Mouse (Mus musculus) liver, embryonic 14.5 days (tissue): ENCODE measurements around the gene Tac1. TPM values are rescaled to one million over a fixed set of nuclear protein-coding genes. Genes with fewer than 3 reads are reported as not detected.

Experiments used
- ATAC-seq: fragments of 200-750 bp; cut with Nextera tagmentation; 2 replicates; pipeline ENCODE4 v1.8.0; 2017; ENCODE audit warnings: moderate number of reproducible peaks, mild to moderate bottlenecking, moderate library complexity; ENCODE audit not compliant: insufficient read depth
- DNase-seq, 3 experiments: peaks; one replicate each; pipeline ENCODE4 v3.0.0-alpha.2; 2012 to 2013; ENCODE audit warnings: low read depth in 3 of 3, low spot score in 3 of 3
- H3K27ac ChIP-seq: fragments of 300-500 bp; sonication (generic); 2 replicates; pipeline ENCODE4 v1.5.1; 2014; ENCODE audit warnings: moderate library complexity, mild to moderate bottlenecking, control low read depth, inconsistent platforms
- H3K27me3 ChIP-seq: fragments of 300-500 bp; sonication (generic); 2 replicates; pipeline ENCODE4 v1.6.1; 2014; ENCODE audit warnings: mild to moderate bottlenecking, low read length, moderate library complexity; ENCODE audit not compliant: control insufficient read depth, insufficient read depth
- H3K36me3 ChIP-seq: fragments of 300-500 bp; sonication (generic); replicated peaks from 2 replicates; pipeline ENCODE4 v1.6.1; 2014; ENCODE audit warnings: low read depth; ENCODE audit not compliant: control insufficient read depth, insufficient read depth
- H3K4me1 ChIP-seq, 2 experiments: fragments of 200-500 bp in 1 of 2; fragments of 300-500 bp in 1 of 2; sonication (generic) in 1 of 2; replicated peaks; 2 replicates each; pipeline ENCODE4 v1.6.1; 2012 to 2014; ENCODE audit warnings: antibody characterized with exemption in 1 of 2, inconsistent platforms in 1 of 2, low read length in 1 of 2; ENCODE audit not compliant: control insufficient read depth in 2 of 2, insufficient read depth in 2 of 2
- H3K4me2 ChIP-seq: fragments of 300-500 bp; sonication (generic); 2 replicates; pipeline ENCODE4 v1.6.1; 2014; ENCODE audit warnings: low read depth, mild to moderate bottlenecking, control low read depth, moderate library complexity
- H3K4me3 ChIP-seq, 2 experiments: fragments of 200-500 bp in 1 of 2; fragments of 300-500 bp in 1 of 2; sonication (generic) in 1 of 2; 2 replicates each; pipeline ENCODE4 v1.5.1; 2012 to 2014; ENCODE audit warnings: low read depth in 2 of 2, low read length in 2 of 2, mild to moderate bottlenecking in 2 of 2, control low read depth in 1 of 2, inconsistent platforms in 1 of 2, moderate library complexity in 1 of 2; ENCODE audit not compliant: insufficient read depth in 1 of 2
- H3K9ac ChIP-seq: fragments of 300-500 bp; sonication (generic); replicated peaks from 2 replicates; pipeline ENCODE4 v1.6.1; 2014; ENCODE audit warnings: mild to moderate bottlenecking, control low read depth, moderate library complexity
- H3K9me3 ChIP-seq: fragments of 300-500 bp; sonication (generic); 2 replicates; pipeline ENCODE4 v1.6.1; 2016; ENCODE audit warnings: low read length, mixed read lengths; ENCODE audit not compliant: control insufficient read depth
- CTCF ChIP-seq: IDR thresholded peaks from 2 replicates; pipeline ENCODE4 v1.5.1; 2016; ENCODE audit warnings: antibody characterized with exemption, low read depth, control low read depth
- EP300 ChIP-seq: IDR thresholded peaks from 2 replicates; pipeline ENCODE4 v1.6.1; 2016; ENCODE audit warnings: antibody characterized with exemption, low read depth
- WGBS: fragments of 180-500 bp; shearing (Covaris S2); extraction: QIAGEN DNeasy Blood & Tissue Kit; methylation state at CpG from one replicate; pipeline ENCODE4 v1.1.7; 2014; ENCODE audit not compliant: insufficient replicate concordance; 5-methylcytosine and 5-hydroxymethylcytosine counted together
- polyA plus RNA-seq, 2 experiments: library from polyadenylated mRNA; depleted of rRNA in 1 of 2; stranded (reverse) in 1 of 2; unstranded in 1 of 2; fragments of >200 nt; fragmentation: Nextera tagmentation in 1 of 2; extraction: Ambion mirVana in 1 of 2; gene quantifications; 2 replicates each; pipeline versions ENCODE4 v1.2.1 to v1.2.3; 2012 to 2014

The Tac1 gene
- polyA plus RNA-seq, 2 experiments, result not detected

GRCm38 (mm10) chr6:7564537-7564936 lies 9.9 kb downstream of the Tac1 start:
- WGBS, result 53% methylated on average over 3 of the region's 3 CpGs
- DNase-seq, result no peak
- no peak overlapping the region for H3K9ac ChIP-seq
- H3K4me1 ChIP-seq, result no peaks in the 10 kb centered on the region
- ATAC-seq, result no peak
- H3K27me3 ChIP-seq, result no peaks in the 10 kb centered on the region
- no peaks in the 10 kb centered on the region for H3K9me3 ChIP-seq
- H3K4me3 ChIP-seq, result no peak overlapping the region
- TF ChIP-seq CTCF, result no peak
- no peak for TF ChIP-seq EP300
- no peaks in the 10 kb centered on the region for H3K36me3 ChIP-seq
- no peak overlapping the region for H3K4me2 ChIP-seq
- no peak overlapping the region for H3K27ac ChIP-seq

DNA sequence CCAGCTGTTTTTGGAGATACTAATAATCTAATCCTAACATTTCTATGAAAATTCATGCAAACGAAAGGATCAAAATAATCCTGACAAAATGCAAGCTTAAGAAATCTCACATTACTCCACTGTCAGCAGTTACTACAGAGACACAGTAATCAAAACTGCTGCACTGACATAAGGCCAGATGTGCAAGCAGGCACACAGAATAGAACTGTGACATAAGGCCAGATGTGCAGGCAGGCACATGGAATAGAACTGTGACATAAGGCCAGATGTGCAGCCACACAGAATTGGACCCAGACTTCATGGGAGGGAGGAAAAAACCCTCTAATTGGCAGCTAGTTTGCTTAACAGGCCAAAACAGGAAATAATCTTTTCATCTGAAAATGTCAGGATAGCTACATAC lies 16.5 kb downstream of the Tac1 start:
- DNase-seq, result no peak
- H3K27me3 ChIP-seq, result no peaks in the 10 kb centered on the region
- 31% methylated on average over 1 of the region's 1 CpGs for whole genome bisulfite sequencing
- ATAC-seq, result no peak
- H3K4me1 ChIP-seq, result no peaks in the 10 kb centered on the region
- TF ChIP-seq EP300 (no peak), CTCF (no peak)
- H3K9me3 ChIP-seq, result no peaks in the 10 kb centered on the region
- no peak overlapping the region for H3K9ac ChIP-seq
- no peak overlapping the region for H3K4me3 ChIP-seq
- H3K36me3 ChIP-seq, result no peaks in the 10 kb centered on the region
- no peak overlapping the region for H3K27ac ChIP-seq
- no peak overlapping the region for H3K4me2 ChIP-seq

- no peak overlapping the region for H3K9ac ChIP-seq
- H3K27ac ChIP-seq, result no peak overlapping the region
- 63% methylated on average over 1 of the region's 1 CpGs for WGBS
- H3K4me2 ChIP-seq, result no peak overlapping the region
- no peaks in the 10 kb centered on the region for H3K36me3 ChIP-seq
- no peaks in the 10 kb centered on the region for H3K27me3 ChIP-seq
- no peak for TF ChIP-seq EP300
- no peak for TF ChIP-seq CTCF
- ATAC-seq, result no peak
- no peak for DNase-seq
- no peaks in the 10 kb centered on the region for H3K4me1 ChIP-seq
- H3K9me3 ChIP-seq, result no peaks in the 10 kb centered on the region
- no peak overlapping the region for H3K4me3 ChIP-seq
Measured at GRCm38 (mm10) chr6:7578031-7578430, 23.4 kb downstream of the Tac1 start.

GRCm38 (mm10) chr6:7594445-7594844 lies 39.8 kb downstream of the Tac1 start:
- Histone ChIP-seq H3K4me3 (no peak overlapping the region), H3K4me1 (no peaks in the 10 kb centered on the region), H3K27ac (no peak overlapping the region), H3K36me3 (no peaks in the 10 kb centered on the region), H3K27me3 (no peaks in the 10 kb centered on the region), H3K4me2 (no peak overlapping the region), H3K9ac (no peak overlapping the region), H3K9me3 (no peaks in the 10 kb centered on the region)
- TF ChIP-seq CTCF (no peak), EP300 (no peak)
- no peak for ATAC-seq
- DNase-seq, result no peak
- 54% methylated on average over 2 of the region's 2 CpGs for WGBS

DNA sequence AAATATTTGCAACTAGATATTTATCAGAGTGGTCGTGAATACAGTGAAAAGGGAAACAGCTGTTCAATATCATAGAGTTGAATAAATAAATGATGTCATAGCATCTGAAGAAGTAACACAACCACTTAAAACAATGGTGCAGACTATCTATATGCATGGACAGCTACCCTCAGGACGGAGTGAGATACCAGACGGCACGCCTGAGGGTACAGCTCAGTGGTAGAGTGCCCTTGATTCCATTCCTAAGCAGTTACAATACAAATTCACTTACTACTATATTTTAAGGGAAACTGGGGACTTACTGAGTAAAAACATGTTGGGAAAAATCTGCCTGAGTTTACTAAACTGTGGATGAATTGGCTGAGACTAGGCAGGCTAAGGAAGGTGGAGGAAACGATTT lies 43.7 kb downstream of the Tac1 start:
- H3K4me3 ChIP-seq, result no peak overlapping the region
- TF ChIP-seq CTCF (no peak), EP300 (no peak)
- ATAC-seq (no peak), DNase-seq (no peak)
- no peak overlapping the region for H3K9ac ChIP-seq
- H3K9me3 ChIP-seq, result no peaks in the 10 kb centered on the region
- H3K4me2 ChIP-seq, result no peak overlapping the region
- no peaks in the 10 kb centered on the region for H3K27me3 ChIP-seq
- H3K4me1 ChIP-seq, result no peaks in the 10 kb centered on the region
- no peak overlapping the region for H3K27ac ChIP-seq
- no peaks in the 10 kb centered on the region for H3K36me3 ChIP-seq
- 66% methylated on average over 5 of the region's 5 CpGs for WGBS
